Mouse (Mus musculus) heart, adult 2 months (tissue): Measurements from ENCODE around the gene Zcchc9.

ENCODE experiments used
- CTCF ChIP-seq: fragments of 200-600 bp; IDR thresholded peaks from 2 replicates; pipeline ENCODE4 v1.8.1; 2022; ENCODE audit warnings: antibody characterized with exemption, mild to moderate bottlenecking, moderate library complexity
- POLR2A ChIP-seq: fragments of 200-500 bp; IDR thresholded peaks from 2 replicates; pipeline ENCODE4 v1.6.1; 2011; ENCODE audit warnings: mild to moderate bottlenecking, low read depth, low read length, control low read depth; ENCODE audit not compliant: insufficient read depth

DNA sequence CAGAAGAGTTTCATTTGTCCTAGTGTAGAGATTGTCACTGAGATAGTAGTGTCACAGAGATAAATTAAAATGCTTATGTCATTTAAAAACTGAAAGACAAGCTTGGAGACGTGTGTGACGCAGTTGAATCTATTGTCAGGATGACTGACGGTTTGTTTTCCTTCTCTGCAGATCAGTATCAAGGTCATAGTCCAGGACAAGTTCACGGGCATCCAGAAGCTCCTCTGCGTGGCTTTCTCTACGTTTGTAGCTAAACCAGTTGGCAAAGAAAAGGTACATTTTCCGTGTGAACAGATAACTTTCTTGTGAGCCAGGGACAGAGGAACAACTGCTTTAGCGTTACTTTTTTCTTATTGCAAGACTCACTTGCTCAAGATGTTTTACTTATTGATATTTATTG, 47.7 kb downstream of the Zcchc9 start:
- TF ChIP-seq CTCF (no peak), POLR2A (no peak)
